Mouse (Mus musculus) R1 (cell line): ENCODE results near the gene Gm37596.
"Not testable (repeated sequence)": the region's sequence is repeated elsewhere in the genome, so short reads cannot be mapped to it uniquely, and the experiment has no call there.

Experiments used
- DNase-seq: peaks from one replicate; pipeline ENCODE4 v3.0.0-alpha.2; 2018; ENCODE audit warnings: low read depth, low spot score

Gene Gm37596

DNA sequence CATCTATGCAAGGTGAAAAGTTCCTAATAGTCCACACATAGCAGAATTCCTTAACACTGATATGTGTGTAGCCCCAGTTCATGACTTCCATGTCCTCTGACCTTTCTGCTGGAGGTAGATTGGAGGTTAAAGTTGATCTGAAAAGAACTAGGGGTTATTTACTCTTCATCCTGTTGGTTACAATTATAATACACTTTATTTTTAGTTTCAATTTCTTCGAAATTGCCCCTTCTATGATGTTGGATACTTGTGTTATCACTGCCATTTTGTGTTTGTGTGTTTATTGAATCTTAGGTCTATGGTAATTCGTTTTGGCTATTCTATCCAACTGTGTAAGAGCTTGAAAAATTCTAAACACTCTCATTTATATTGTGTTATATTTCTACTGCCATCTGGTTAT is at the start of gene Gm37596:
Gene Gm37596 (minus strand): TSS at position 101 of the 400 bp plus-strand sequence.
- not testable (repeated sequence) for DNase-seq

DNA sequence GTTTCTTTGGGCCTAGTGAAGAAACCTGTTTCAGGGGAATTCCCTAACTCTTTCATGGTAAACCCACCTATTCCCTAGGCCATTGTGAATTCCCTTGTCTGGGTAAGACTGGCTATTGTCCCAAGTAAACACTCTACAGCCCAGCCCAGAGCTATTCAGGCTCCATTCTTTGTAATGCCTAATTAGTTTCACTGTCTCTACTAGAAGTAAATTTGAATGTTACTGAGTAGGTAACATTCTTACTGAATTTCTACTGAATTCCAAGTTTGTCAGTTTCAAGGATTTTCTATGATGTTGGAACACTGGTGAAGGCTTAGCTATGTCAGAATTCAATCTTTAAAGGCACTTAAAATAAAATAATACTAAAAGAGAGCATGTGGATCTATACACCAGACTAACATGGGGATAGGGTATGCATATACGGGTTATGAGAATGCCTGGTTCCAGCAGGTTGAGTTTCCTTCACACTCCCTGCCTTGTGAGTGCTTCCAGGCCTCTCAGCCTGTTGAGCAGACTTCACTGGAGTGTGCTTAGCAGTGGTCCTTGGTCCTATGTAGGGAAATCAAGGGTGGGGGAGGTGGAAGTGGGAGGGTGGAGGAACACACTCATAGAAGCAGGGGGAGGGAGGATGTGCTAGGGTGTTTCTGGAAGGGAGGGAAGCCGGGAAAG is 16.2 kb upstream of the Gm37596 start:
- DNase-seq = peak; percentile 82

- not testable (repeated sequence) for DNase-seq
Measured at GRCm38 (mm10) chr3:93676210-93676609, 16.7 kb downstream of the Gm37596 start, which contains the start of gene Tdpoz1. Gene Tdpoz1 (minus strand): TSS chr3:93676310.

DNA sequence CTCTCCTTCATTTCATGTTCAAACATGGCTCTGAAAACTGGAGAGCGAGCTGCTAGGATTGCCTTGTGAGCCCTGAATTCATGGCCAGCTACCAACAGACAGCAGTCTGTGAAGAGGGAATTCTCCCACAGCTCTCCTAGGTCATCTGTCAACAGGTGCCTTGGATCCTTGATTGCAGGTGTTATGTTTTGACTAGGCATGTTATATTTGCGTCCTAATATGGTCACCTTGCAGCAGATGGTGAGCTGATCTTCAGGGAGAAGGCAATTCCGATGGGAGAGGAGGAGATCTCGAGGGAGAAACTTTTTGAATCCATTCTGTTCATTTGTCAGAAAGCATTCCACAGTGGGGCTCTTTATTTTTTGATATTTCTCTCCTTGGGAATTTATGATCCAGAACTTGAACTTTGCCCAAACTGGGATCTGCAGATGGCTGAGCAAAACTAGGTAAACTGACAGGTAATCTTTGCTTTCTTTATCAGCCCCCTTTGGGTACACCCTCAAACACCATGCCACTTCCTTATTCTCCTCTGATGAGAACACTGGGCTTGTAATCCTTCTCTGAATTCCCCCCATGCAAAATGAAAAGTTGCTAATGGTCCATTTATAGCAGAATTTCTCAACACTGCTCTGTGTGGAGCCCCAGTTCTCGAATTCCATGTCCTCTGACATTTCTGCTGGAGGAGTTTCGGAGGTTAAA is 21.9 kb downstream of the Gm37596 start:
- DNase-seq = not testable (repeated sequence)

GRCm38 (mm10) chr3:93654260-93654659 is 38.6 kb downstream of the Gm37596 start:
- peak; percentile 36 for DNase-seq

- no peak for DNase-seq
Measured at GRCm38 (mm10) chr3:93652586-93652985, 40.3 kb downstream of the Gm37596 start, which contains the start of gene Tdpoz2. Gene Tdpoz2 (minus strand): TSS chr3:93652686.
